26 mouse cellular contexts compared by ENCODE assay signal in the genomic region with DNA sequence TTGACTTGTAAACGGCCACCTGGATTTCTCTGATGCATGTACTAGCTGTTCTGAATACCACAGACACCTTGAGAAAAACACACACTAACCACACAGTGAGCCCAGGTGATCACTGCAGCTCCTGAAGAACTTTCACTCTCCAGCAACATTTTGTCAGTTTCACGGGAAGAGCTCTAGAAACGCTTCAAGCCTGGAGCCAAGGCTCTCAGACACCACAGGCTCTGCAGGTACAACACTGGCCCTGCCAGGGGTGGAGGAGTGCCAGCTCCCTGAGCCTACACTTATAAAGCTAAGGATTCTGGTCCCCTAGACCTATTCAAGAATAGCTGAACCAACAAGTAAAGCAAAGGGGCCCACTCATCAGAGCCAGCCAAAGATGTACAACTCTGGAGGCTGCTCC. TPM values are rescaled to one million over a fixed set of nuclear protein-coding genes. Genes with fewer than 3 reads are reported as not detected.
DNase-seq lines count a peak whose midpoint lies in the region; ATAC-seq and TF ChIP-seq lines count a peak whose summit lies in the region.
"Had no signal": no experiment of that assay in that cellular context is flagged by ENCODE, and none has a peak within 500 bp of the region (broad histone marks: within the 10 kb centered on the region; RNA-seq: fewer than 3 reads in every experiment).

No protein-coding gene starts in this region.

- TF ChIP-seq POLR2A in cerebellum, adult 2 months (IDR thresholded peaks at IDR 0.05; ENCODE audit: borderline replicate concordance, insufficient read depth, low read length), result no peak

- H3K4me3 ChIP-seq in cerebellum, adult 2 months (replicated peaks; ENCODE audit: insufficient read depth, low read depth, low read length), result no peak overlapping the region
- no peak overlapping the region for H3K4me3 ChIP-seq in limb, embryonic 10.5 days
- H3K4me3 ChIP-seq in forebrain, embryonic 15.5 days, result no peak overlapping the region
- H3K4me3 ChIP-seq: forebrain, embryonic 12.5 days; heart, adult 2 months; hindbrain, embryonic 12.5 days; left cerebral cortex, adult 2 months; limb, embryonic 12.5 days; lung, embryonic 15.5 days had no signal

- no peak for TF ChIP-seq CTCF in cerebellum, adult 2 months (IDR thresholded peaks at IDR 0.05; ENCODE audit: borderline replicate concordance, insufficient read depth, low read depth, low read length)

- no peak overlapping the region for H3K4me2 ChIP-seq in forebrain, embryonic 15.5 days (replicated peaks)
- H3K4me2 ChIP-seq: forebrain, embryonic 12.5 days; hindbrain, embryonic 12.5 days; limb, embryonic 12.5 days; lung, embryonic 15.5 days had no signal

- 38% methylated on average over 3 of the region's 3 CpGs for WGBS in cerebellum, adult 2 months
- WGBS in limb, embryonic 10.5 days, result 82% methylated on average over 3 of the region's 3 CpGs
- WGBS in forebrain, embryonic 15.5 days, result 85% methylated on average over 3 of the region's 3 CpGs

- H3K27me3 ChIP-seq in cerebellum, adult 2 months (ENCODE audit: control insufficient read depth, insufficient read depth, low read length), result no peaks in the 10 kb centered on the region
- no peaks in the 10 kb centered on the region for H3K27me3 ChIP-seq in limb, embryonic 10.5 days (ENCODE audit: low read depth, poor library complexity, severe bottlenecking)
- no peaks in the 10 kb centered on the region for H3K27me3 ChIP-seq in forebrain, embryonic 15.5 days
- H3K27me3 ChIP-seq: hindbrain, embryonic 12.5 days; limb, embryonic 12.5 days; lung, embryonic 15.5 days; Patski had no signal

- H3K9ac ChIP-seq in forebrain, embryonic 15.5 days (replicated peaks), result no peak overlapping the region
- H3K9ac ChIP-seq: forebrain, embryonic 12.5 days; hindbrain, embryonic 12.5 days; limb, embryonic 12.5 days; liver, embryonic 14.5 days; lung, embryonic 15.5 days had no signal

- H3K36me3 ChIP-seq in limb, embryonic 10.5 days, result no peaks in the 10 kb centered on the region
- no peaks in the 10 kb centered on the region for H3K36me3 ChIP-seq in forebrain, embryonic 15.5 days
- H3K36me3 ChIP-seq: forebrain, embryonic 12.5 days had no signal

- H3K9me3 ChIP-seq in limb, embryonic 10.5 days (replicated peaks), result no peaks in the 10 kb centered on the region
- H3K9me3 ChIP-seq in forebrain, embryonic 15.5 days, result no peaks in the 10 kb centered on the region
- H3K9me3 ChIP-seq: forebrain, embryonic 12.5 days; hindbrain, embryonic 12.5 days; limb, embryonic 12.5 days; lung, embryonic 15.5 days had no signal

- peaks cover 8% of the 10 kb centered on the region; the same call in 1 of the 2 replicates for H3K4me1 ChIP-seq in cerebellum, adult 2 months (ENCODE audit: control insufficient read depth, insufficient read depth, low read length)
- H3K4me1 ChIP-seq in limb, embryonic 10.5 days, result peaks cover 32% of the 10 kb centered on the region
- peaks cover 6% of the 10 kb centered on the region; the same call in 1 of the 2 replicates for H3K4me1 ChIP-seq in forebrain, embryonic 15.5 days
- H3K4me1 ChIP-seq: forebrain, embryonic 12.5 days; hindbrain, embryonic 12.5 days; lung, embryonic 15.5 days had no signal

- peak overlapping the region; percentile 33; the same call in 1 of the 2 replicates for H3K27ac ChIP-seq in cerebellum, adult 2 months (ENCODE audit: insufficient read depth, low read length)
- H3K27ac ChIP-seq in limb, embryonic 10.5 days, result peak overlapping the region; percentile 50; the same call in 1 of the 2 replicates
- no peak overlapping the region for H3K27ac ChIP-seq in forebrain, embryonic 15.5 days (replicated peaks)
- H3K27ac ChIP-seq: forebrain, embryonic 12.5 days; heart, adult 2 months; hindbrain, embryonic 12.5 days; left cerebral cortex, adult 2 months; limb, embryonic 12.5 days; liver, embryonic 14.5 days; lung, embryonic 15.5 days had no signal

- ATAC-seq in cerebellum, adult (ENCODE audit: insufficient number of reproducible peaks, low FRiP score, low TSS enrichment), result peak; percentile 41; the same call in 1 of the 2 replicates
- ATAC-seq in forebrain, embryonic 15.5 days (replicated peaks), result no peak
- ATAC-seq: midbrain, embryonic 16.5 days; Patski had no signal

- DNase-seq in cerebellum, adult 8-10 months, result no peak
- DNase-seq in cerebellum, adult 2 months, result peak; percentile 35 to 47
- no peak for DNase-seq in limb, embryonic 10.5 days (ENCODE audit: low spot score)
- DNase-seq in thymus, postnatal 25 days, result peak; percentile 73
- DNase-seq in layer of hippocampus, postnatal 25 days (ENCODE audit: extremely low spot score in 1 of 2, low spot score in 1 of 2), result no peak
- no peak for DNase-seq in adrenal gland, adult (ENCODE audit: inconsistent age in 2 of 2, low spot score in 1 of 2)
- DNase-seq: adrenal gland, postnatal 14 days; gastrocnemius, postnatal 14 days; heart, adult 2 months; heart, postnatal 14 days; kidney, adult 8-10 months; kidney, postnatal 25 days; lung, postnatal 4 days; right cerebral cortex, postnatal 4 days had no signal

RNA-seq across cellular contexts. Expression of a gene that starts 43.1 kb away (rescaled TPM):
- polyA plus RNA-seq in cerebellum, adult 2 months (2012; rRNA removed), result not detected in 2 replicates
- polyA plus RNA-seq in limb, embryonic 10.5 days (2016; fragmentation: Nextera tagmentation; extraction: Ambion mirVana), result not detected in 2 replicates
- not detected in 2 replicates for polyA plus RNA-seq in forebrain, embryonic 15.5 days (2015; fragmentation: Nextera tagmentation; extraction: Ambion mirVana)
- total RNA-seq in layer of hippocampus, postnatal 25 days (2021), result not detected
- total RNA-seq: gastrocnemius, postnatal 14 days; heart, adult 2 months; left cerebral cortex, adult 2 months; neutrophil, adult 5-6 weeks had no signal
- polyA plus RNA-seq: embryonic facial prominence, embryonic 11.5 days; forebrain, embryonic 12.5 days; heart, adult 2 months; limb, embryonic 12.5 days; Patski had no signal

Comparison
In these comparisons a context has a peak if more than half of its experiments do, and no peak if none do; other contexts are left out.
1. DNase-seq: peak in cerebellum, adult 2 months (2 of 2) and thymus, postnatal 25 days (single experiment); none in cerebellum, adult 8-10 months (single experiment), limb, embryonic 10.5 days (single experiment), layer of hippocampus, postnatal 25 days (0 of 2) and adrenal gland, adult (0 of 2).